Mouse (Mus musculus) thymus, adult 2 months (tissue): ENCODE measurements around the gene Aldh1a7.

Experiments
- CTCF ChIP-seq: fragments of 200-500 bp; IDR thresholded peaks from 2 replicates; pipeline ENCODE4 v1.5.1; 2012; ENCODE audit warnings: mild to moderate bottlenecking, control low read depth, low read length, moderate library complexity, borderline replicate concordance; ENCODE audit not compliant: control insufficient read depth, poor library complexity, insufficient read depth; ENCODE audit errors: extremely low read depth
- POLR2A ChIP-seq: fragments of 200-500 bp; IDR thresholded peaks from 2 replicates; pipeline ENCODE4 v1.6.1; 2012; ENCODE audit warnings: mild to moderate bottlenecking, low read length, control low read depth, moderate library complexity; ENCODE audit not compliant: control insufficient read depth, poor library complexity, insufficient read depth; ENCODE audit errors: extremely low read depth

GRCm38 (mm10) chr19:20728278-20728677 is 916 bp upstream of the Aldh1a7 start:
- TF ChIP-seq CTCF (no peak), POLR2A (no peak)
